Mouse (Mus musculus): ENCODE data around the gene Pf4.
"Not testable (repeated sequence)": the region's sequence is repeated elsewhere in the genome, so short reads cannot be mapped to it uniquely, and the experiment has no call there.

Gene Pf4

GRCm38 (mm10) chr5:90785659-90786588 is 13.7 kb downstream of the Pf4 start, which contains the start of gene Cxcl3:
Gene Cxcl3, plus strand, starts transcription at chr5:90786103.
- DNase-seq (ENCODE audit: low read depth in 2 of 2, low spot score in 2 of 2): no peak

- no peak for DNase-seq (ENCODE audit: low read depth in 2 of 2, low spot score in 2 of 2)
These were observed 15.9 kb downstream of the Pf4 start for GRCm38 (mm10) chr5:90788114-90788513.

- DNase-seq (ENCODE audit: low read depth in 2 of 2, low spot score in 2 of 2): no peak
These were observed 17.3 kb downstream of the Pf4 start for GRCm38 (mm10) chr5:90789306-90790073.

GRCm38 (mm10) chr5:90790074-90790502 is 17.9 kb downstream of the Pf4 start:
- DNase-seq (ENCODE audit: low read depth in 2 of 2, low spot score in 2 of 2): no peak

GRCm38 (mm10) chr5:90794195-90794625 is 22.0 kb downstream of the Pf4 start, which contains the start of gene Cxcl15:
Gene Cxcl15, plus strand, starts transcription at chr5:90794534.
- DNase-seq (ENCODE audit: low read depth in 2 of 2, low spot score in 2 of 2): no peak

- DNase-seq (ENCODE audit: low read depth in 2 of 2, low spot score in 2 of 2): not testable (repeated sequence)
These were observed 23.2 kb downstream of the Pf4 start for GRCm38 (mm10) chr5:90795392-90795791.

GRCm38 (mm10) chr5:90804574-90804973 is 32.3 kb downstream of the Pf4 start:
- no peak for DNase-seq (ENCODE audit: low read depth in 2 of 2, low spot score in 2 of 2)

GRCm38 (mm10) chr5:90806050-90806449 is 33.8 kb downstream of the Pf4 start:
- no peak for DNase-seq (ENCODE audit: low read depth in 2 of 2, low spot score in 2 of 2)

- DNase-seq (ENCODE audit: low read depth in 2 of 2, low spot score in 2 of 2): no peak
These were observed 35.1 kb downstream of the Pf4 start for GRCm38 (mm10) chr5:90807176-90807950.

GRCm38 (mm10) chr5:90819756-90820155 is 47.5 kb downstream of the Pf4 start:
- DNase-seq (ENCODE audit: low read depth in 2 of 2, low spot score in 2 of 2): no peak

Data from CD8-positive naive resting alpha-beta T cell, adult 2 months (primary cell).